Mouse (Mus musculus): Measurements from ENCODE around the gene Men1. TPM values are rescaled to one million over a fixed set of nuclear protein-coding genes. Genes with fewer than 3 reads are reported as not detected.

Men1 gene
- polyA plus RNA-seq, 1 experiment from 2014 or later: 61.3 TPM

DNA sequence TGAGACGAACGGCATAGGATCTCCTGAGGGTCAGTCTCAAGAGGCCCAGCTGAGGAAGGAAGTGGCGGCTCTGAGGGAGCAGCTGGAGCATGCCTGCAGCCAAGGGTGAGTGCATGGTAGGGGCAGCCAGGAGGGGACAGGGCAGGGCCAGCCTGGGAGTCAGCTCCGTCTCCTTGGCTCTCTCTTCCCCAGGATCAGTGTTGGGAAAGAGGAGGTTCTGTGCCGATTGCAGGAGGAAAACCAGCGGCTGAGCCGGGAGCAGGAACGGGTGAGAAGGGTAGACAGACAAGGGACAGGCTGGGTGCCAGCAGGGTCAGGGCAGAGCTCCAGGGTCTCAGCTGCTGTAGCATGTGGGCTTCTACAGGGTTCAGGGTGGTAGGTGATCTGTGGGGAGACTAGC lies 20.3 kb upstream of the Men1 start:
- H3K27me3 ChIP-seq (replicated peaks; ENCODE audit: control insufficient read depth, insufficient read depth, low read length): no peaks in the 10 kb centered on the region
- H3K27ac ChIP-seq (ENCODE audit: low read length): no peak overlapping the region
- no peak overlapping the region for H3K4me2 ChIP-seq (ENCODE audit: low read depth, low read length)
- no peak overlapping the region for H3K9ac ChIP-seq (ENCODE audit: low read depth, low read length)
- H3K9me3 ChIP-seq (ENCODE audit: control insufficient read depth, low read length): no peaks in the 10 kb centered on the region
- peaks cover 44% of the 10 kb centered on the region for H3K36me3 ChIP-seq (ENCODE audit: control insufficient read depth, insufficient read depth, low read length)
- ATAC-seq: no peak
- WGBS: 78% methylated on average over 8 of the region's 8 CpGs
- no peaks in the 10 kb centered on the region for H3K4me1 ChIP-seq (ENCODE audit: control insufficient read depth, insufficient read depth, low read length)
- no peak overlapping the region for H3K4me3 ChIP-seq (ENCODE audit: low read length)

DNA sequence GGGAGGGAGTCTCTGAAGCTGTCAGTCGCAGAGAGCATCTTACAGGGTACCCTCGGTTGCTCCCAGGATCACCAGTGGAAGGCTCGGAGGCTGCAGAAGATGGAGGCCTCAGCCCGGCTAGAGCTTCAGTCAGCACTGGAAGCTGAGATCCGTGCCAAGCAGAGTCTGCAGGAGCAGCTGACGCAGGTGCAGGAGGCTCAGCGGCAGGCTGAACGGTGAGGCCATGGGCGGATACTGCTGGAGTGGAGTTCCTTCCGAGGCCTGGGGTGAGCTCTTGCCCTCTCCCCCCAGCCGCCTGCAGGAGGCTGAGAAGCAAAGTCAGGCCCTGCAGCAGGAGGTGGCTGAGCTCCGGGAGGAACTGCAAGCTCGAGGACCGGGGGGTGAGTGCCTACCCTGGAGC lies 19.2 kb upstream of the Men1 start:
- WGBS: 74% methylated on average over 14 of the region's 14 CpGs
- ATAC-seq: no peak
- Histone ChIP-seq H3K4me2 (ENCODE audit: low read depth, low read length) (no peak overlapping the region), H3K4me1 (ENCODE audit: control insufficient read depth, insufficient read depth, low read length) (no peaks in the 10 kb centered on the region), H3K27me3 (replicated peaks; ENCODE audit: control insufficient read depth, insufficient read depth, low read length) (no peaks in the 10 kb centered on the region), H3K4me3 (ENCODE audit: low read length) (no peak overlapping the region), H3K27ac (ENCODE audit: low read length) (no peak overlapping the region), H3K36me3 (ENCODE audit: control insufficient read depth, insufficient read depth, low read length) (peaks cover 43% of the 10 kb centered on the region), H3K9me3 (ENCODE audit: control insufficient read depth, low read length) (no peaks in the 10 kb centered on the region), H3K9ac (ENCODE audit: low read depth, low read length) (no peak overlapping the region)

DNA sequence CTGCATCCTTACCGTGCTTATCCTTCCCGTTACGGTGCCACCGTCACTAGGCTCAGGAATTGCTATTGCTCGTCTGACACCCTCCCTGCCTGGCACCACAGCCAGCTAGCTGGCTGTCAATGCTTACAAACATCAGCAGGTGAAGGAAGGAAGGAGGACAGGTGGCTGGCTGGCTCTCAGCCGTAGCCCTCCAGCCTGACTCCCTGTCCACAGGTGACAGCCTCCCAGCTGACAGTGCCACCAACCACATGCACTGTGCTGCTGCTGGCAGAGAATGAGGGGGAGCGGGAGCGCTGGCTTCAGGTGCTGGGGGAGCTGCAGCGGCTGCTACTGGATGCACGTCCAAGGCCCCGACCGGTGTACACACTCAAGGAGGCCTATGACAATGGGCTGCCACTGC lies 16.6 kb upstream of the Men1 start:
- no peaks in the 10 kb centered on the region for H3K27me3 ChIP-seq (replicated peaks; ENCODE audit: control insufficient read depth, insufficient read depth, low read length)
- H3K9ac ChIP-seq (ENCODE audit: low read depth, low read length): no peak overlapping the region
- no peaks in the 10 kb centered on the region for H3K9me3 ChIP-seq (ENCODE audit: control insufficient read depth, low read length)
- no peak overlapping the region for H3K4me2 ChIP-seq (ENCODE audit: low read depth, low read length)
- no peak for ATAC-seq
- 91% methylated on average over 12 of the region's 12 CpGs for WGBS
- no peak overlapping the region for H3K4me3 ChIP-seq (ENCODE audit: low read length)
- no peak overlapping the region for H3K27ac ChIP-seq (ENCODE audit: low read length)
- peaks cover 34% of the 10 kb centered on the region for H3K36me3 ChIP-seq (ENCODE audit: control insufficient read depth, insufficient read depth, low read length)
- H3K4me1 ChIP-seq (ENCODE audit: control insufficient read depth, insufficient read depth, low read length): no peaks in the 10 kb centered on the region

DNA sequence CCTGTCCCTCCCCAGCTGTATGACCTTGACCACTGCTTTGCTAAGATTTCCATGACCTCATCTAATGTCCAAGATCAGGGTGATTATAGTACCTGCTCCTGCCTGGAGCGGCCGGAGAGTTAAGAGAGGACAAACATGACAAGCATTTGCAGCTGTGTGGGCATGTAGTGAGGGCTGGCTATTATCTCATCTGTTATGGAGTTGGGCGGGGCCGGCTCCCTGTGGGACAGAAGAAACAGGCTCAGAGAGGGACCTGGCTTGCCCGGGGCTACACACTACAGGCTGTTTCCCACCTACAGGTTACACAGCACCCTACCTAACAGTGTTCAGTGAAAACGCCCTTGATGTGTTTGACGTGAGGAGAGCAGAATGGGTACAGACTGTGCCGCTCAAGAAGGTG lies 13.4 kb upstream of the Men1 start:
- WGBS: 66% methylated on average over 8 of the region's 8 CpGs
- Histone ChIP-seq H3K9me3 (ENCODE audit: control insufficient read depth, low read length) (no peaks in the 10 kb centered on the region), H3K4me3 (ENCODE audit: low read length) (no peak overlapping the region), H3K27me3 (replicated peaks; ENCODE audit: control insufficient read depth, insufficient read depth, low read length) (no peaks in the 10 kb centered on the region), H3K4me1 (ENCODE audit: control insufficient read depth, insufficient read depth, low read length) (no peaks in the 10 kb centered on the region), H3K4me2 (ENCODE audit: low read depth, low read length) (no peak overlapping the region), H3K36me3 (ENCODE audit: control insufficient read depth, insufficient read depth, low read length) (peaks cover 20% of the 10 kb centered on the region; the same call in 1 of the 2 replicates), H3K27ac (ENCODE audit: low read length) (no peak overlapping the region), H3K9ac (ENCODE audit: low read depth, low read length) (no peak overlapping the region)
- ATAC-seq: no peak

DNA sequence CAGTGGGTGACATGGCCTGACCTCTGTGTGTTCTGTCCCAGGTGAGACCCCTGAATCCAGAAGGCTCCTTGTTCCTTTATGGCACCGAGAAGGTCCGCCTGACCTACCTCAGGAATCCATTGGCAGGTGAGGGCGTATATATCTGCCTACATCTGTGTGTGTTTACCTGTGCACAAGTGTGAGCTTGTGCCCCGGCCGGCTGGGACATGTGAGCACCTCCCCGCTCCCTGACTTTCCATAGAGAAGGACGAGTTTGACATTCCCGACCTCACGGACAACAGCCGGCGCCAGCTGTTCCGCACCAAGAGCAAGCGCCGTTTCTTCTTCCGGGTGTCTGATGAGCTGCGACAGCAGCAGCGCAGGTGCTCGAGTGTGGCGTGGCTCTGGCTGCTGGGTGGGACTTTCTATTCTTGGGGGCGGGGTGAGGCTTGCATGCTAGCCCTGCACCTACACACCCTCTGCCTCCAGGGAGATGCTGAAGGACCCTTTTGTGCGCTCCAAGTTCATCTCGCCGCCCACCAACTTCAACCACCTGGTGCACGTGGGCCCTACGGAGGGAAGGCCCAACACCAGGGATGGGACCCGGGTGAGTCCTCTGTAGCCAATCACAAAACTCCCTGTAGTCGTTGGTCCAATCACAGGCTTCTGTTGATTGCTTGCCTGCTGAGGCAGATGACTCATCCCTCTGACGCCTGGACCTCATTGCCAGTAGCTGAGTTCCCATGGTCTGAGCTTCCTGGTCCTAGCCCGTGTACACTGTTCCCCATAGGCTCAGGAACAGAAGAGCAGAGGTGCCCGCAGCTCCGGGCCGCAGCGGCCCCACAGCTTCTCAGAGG lies 12.8 kb upstream of the Men1 start:
- no peaks in the 10 kb centered on the region for H3K9me3 ChIP-seq (ENCODE audit: control insufficient read depth, low read length)
- no peaks in the 10 kb centered on the region for H3K4me1 ChIP-seq (ENCODE audit: control insufficient read depth, insufficient read depth, low read length)
- H3K27me3 ChIP-seq (replicated peaks; ENCODE audit: control insufficient read depth, insufficient read depth, low read length): no peaks in the 10 kb centered on the region
- peaks cover 14% of the 10 kb centered on the region; the same call in 1 of the 2 replicates for H3K36me3 ChIP-seq (ENCODE audit: control insufficient read depth, insufficient read depth, low read length)
- no peak overlapping the region for H3K9ac ChIP-seq (ENCODE audit: low read depth, low read length)
- no peak overlapping the region for H3K4me3 ChIP-seq (ENCODE audit: low read length)
- no peak overlapping the region for H3K4me2 ChIP-seq (ENCODE audit: low read depth, low read length)
- WGBS: 71% methylated on average over 33 of the region's 33 CpGs
- peak; percentile 75 for ATAC-seq
- H3K27ac ChIP-seq (ENCODE audit: low read length): no peak overlapping the region

DNA sequence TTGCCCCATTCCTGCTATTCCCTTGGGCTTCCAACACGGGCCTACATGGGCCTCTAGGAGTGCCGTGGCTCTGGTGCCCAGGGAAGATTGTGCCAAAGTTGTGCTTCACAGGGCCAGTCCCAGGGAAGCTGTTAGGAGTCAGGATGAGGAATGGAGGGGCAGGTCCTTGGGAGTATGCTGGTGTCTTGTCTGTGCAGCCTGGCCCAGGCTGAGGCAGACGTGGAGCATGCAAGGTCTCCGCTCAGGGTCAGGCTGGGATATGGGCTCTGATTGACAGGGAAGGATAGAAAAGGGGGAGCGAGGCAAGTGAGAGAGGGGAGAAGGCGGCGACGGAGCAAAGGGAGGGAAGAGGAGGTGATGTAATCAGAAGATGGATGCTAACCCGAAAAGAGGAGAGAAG lies 10.0 kb upstream of the Men1 start:
- no peaks in the 10 kb centered on the region for H3K27me3 ChIP-seq (replicated peaks; ENCODE audit: control insufficient read depth, insufficient read depth, low read length)

DNA sequence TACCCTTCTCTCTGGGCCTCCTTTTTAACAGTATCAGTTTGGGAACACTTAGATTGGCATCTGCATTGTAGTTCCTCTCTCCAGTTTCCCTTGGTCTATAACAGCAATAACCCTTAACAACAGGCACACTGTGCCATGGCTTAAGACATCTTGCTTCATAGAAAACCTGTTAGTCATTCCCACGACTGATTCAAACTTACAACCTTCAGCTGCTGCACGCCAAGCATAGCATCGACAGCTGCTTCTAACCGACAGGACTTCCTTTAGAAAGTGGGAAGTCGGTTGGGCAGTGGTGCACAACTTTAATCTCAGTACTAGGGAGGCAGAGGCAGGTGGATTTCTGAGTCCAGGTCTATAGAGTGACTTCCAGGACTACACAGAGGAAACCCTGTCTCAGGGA lies 3.6 kb upstream of the Men1 start:
- H3K4me3 ChIP-seq (ENCODE audit: low read length): no peak overlapping the region
- H3K4me1 ChIP-seq (ENCODE audit: control insufficient read depth, insufficient read depth, low read length): peaks cover 16% of the 10 kb centered on the region
- no peak overlapping the region for H3K27ac ChIP-seq (ENCODE audit: low read length)
- H3K27me3 ChIP-seq (replicated peaks; ENCODE audit: control insufficient read depth, insufficient read depth, low read length): no peaks in the 10 kb centered on the region
- H3K9ac ChIP-seq (ENCODE audit: low read depth, low read length): 0 out of 2 replicates have a peak overlapping the region, but pooled peaks have one; percentile 36
- no peak for ATAC-seq
- WGBS: 59% methylated on average over 5 of the region's 5 CpGs
- 0 out of 2 replicates have a peak overlapping the region, but pooled peaks have one; percentile 42 for H3K4me2 ChIP-seq (ENCODE audit: low read depth, low read length)
- no peaks in the 10 kb centered on the region for H3K36me3 ChIP-seq (ENCODE audit: control insufficient read depth, insufficient read depth, low read length)
- H3K9me3 ChIP-seq (ENCODE audit: control insufficient read depth, low read length): no peaks in the 10 kb centered on the region

More for the DNA sequence above, 10.0 kb upstream of the Men1 start:
- Histone ChIP-seq H3K4me3 (ENCODE audit: low read length) (no peak overlapping the region), H3K36me3 (ENCODE audit: control insufficient read depth, insufficient read depth, low read length) (no peaks in the 10 kb centered on the region; the same call in 1 of the 2 replicates), H3K9me3 (ENCODE audit: control insufficient read depth, low read length) (no peaks in the 10 kb centered on the region), H3K4me1 (ENCODE audit: control insufficient read depth, insufficient read depth, low read length) (no peaks in the 10 kb centered on the region), H3K4me2 (ENCODE audit: low read depth, low read length) (no peak overlapping the region), H3K9ac (ENCODE audit: low read depth, low read length) (no peak overlapping the region), H3K27ac (ENCODE audit: low read length) (no peak overlapping the region)
- whole genome bisulfite sequencing: 83% methylated on average over 9 of the region's 9 CpGs
- ATAC-seq: no peak

DNA sequence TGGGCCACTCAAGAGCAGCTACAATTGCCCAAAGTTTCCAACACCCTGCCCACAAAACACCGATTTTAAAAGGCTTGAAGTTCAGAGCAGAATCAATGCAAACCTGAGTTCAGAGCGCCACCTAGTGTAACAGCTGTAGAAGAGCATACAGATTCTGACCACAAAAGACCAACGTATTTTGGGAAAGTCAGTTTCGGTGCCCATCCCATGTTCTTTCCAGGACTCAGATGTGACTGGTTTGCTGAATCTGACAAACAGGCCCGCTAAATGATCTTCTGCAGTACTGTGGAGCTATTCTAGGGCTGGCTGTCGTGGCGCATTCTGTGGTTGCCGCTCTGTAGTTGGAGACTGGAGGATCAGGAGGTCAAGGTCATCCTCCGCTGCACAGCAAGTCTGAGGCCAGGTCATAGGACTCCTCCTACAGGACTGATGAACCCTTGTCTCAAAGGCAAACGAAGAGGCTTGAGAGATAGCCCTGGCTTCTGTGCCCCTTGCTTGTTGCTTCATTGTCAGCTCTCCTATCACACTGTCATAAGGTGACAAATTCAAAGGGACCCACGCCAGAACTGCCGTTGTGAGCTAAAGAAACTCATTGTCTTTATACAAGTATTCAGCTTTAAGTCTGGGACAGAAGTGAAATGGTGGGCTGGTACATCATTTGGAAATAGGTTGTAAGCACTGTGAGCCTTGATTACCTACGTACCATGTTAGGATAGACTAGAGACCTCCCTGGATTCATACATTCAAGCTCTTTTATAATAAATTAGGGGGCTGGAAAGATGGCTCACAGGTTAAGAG lies 2.9 kb upstream of the Men1 start:
- no peak overlapping the region for H3K4me3 ChIP-seq (ENCODE audit: low read length)

DNA sequence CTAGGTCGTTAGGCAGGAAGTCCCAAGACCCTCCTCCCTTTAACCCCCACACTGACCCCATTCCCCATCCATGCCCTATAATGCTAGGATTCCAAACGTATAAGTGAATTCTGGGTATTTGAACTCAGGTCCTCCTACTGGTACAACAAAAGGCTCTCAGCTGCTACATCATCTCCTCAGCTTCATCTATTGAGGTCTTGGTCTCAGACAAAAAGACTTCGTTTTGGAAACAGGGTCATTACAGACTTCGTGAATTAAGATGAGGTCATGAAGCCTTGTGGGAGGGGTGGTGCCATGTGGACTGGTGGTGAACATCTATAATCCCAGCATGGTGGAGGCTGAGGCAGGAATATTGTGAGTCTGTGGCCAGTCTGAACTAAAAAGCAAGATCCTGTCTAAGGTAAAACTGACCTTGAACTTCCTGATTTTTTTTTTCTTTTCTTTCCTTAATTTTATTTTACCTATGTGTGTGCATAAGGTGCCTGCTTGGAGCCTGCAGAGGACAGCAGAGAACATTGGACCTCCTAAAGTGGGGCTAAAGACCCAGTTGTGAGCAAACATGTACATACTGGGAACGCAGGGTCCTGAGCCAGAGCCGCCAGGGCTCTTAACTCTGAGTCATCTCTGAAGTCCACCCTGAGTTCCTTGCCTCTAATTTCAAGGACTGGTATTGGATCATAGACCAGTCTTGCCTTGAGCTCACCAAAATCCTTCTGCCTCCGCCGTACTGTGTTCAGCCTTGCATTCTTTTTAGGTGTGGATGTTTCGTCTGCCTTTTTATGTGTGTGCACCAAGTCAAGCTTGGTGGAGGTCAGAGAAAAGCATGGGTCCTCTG lies 801 bp upstream of the Men1 start:
- WGBS: 61% methylated on average over 9 of the region's 9 CpGs
- peak overlapping the region; percentile 92 for H3K27ac ChIP-seq (ENCODE audit: low read length)
- H3K4me2 ChIP-seq (ENCODE audit: low read depth, low read length): peak overlapping the region; percentile 44
- H3K4me1 ChIP-seq (ENCODE audit: control insufficient read depth, insufficient read depth, low read length): peaks cover 26% of the 10 kb centered on the region
- H3K9ac ChIP-seq (ENCODE audit: low read depth, low read length): peak overlapping the region; percentile 59
- no peaks in the 10 kb centered on the region for H3K27me3 ChIP-seq (replicated peaks; ENCODE audit: control insufficient read depth, insufficient read depth, low read length)
- peak overlapping the region; percentile 90 for H3K4me3 ChIP-seq (ENCODE audit: low read length)
- peaks cover 8% of the 10 kb centered on the region; the same call in 1 of the 2 replicates for H3K36me3 ChIP-seq (ENCODE audit: control insufficient read depth, insufficient read depth, low read length)
- ATAC-seq: no peak; the same call in 1 of the 2 replicates
- no peaks in the 10 kb centered on the region for H3K9me3 ChIP-seq (ENCODE audit: control insufficient read depth, low read length)

More for the DNA sequence above, 2.9 kb upstream of the Men1 start:
- peak overlapping the region; percentile 42 for H3K4me2 ChIP-seq (ENCODE audit: low read depth, low read length)
- H3K9me3 ChIP-seq (ENCODE audit: control insufficient read depth, low read length): no peaks in the 10 kb centered on the region
- H3K9ac ChIP-seq (ENCODE audit: low read depth, low read length): peak overlapping the region; percentile 53; the same call in 1 of the 2 replicates
- 22% methylated on average over 13 of the region's 13 CpGs for WGBS
- H3K27ac ChIP-seq (ENCODE audit: low read length): no peak overlapping the region
- no peaks in the 10 kb centered on the region for H3K27me3 ChIP-seq (replicated peaks; ENCODE audit: control insufficient read depth, insufficient read depth, low read length)
- H3K4me1 ChIP-seq (ENCODE audit: control insufficient read depth, insufficient read depth, low read length): peaks cover 24% of the 10 kb centered on the region
- ATAC-seq: no peak
- no peaks in the 10 kb centered on the region for H3K36me3 ChIP-seq (ENCODE audit: control insufficient read depth, insufficient read depth, low read length)

Measured in intestine, embryonic 16.5 days (tissue).